33 mouse cellular contexts compared by ENCODE assay signal in genomic region chr6:128346782-128347181, GRCm38 (mm10). TPM values are rescaled to one million over a fixed set of nuclear protein-coding genes. Genes with fewer than 3 reads are reported as not detected.
DNase-seq lines count a peak whose midpoint lies in the region; ATAC-seq and TF ChIP-seq lines count a peak whose summit lies in the region.
"Had no signal": no experiment of that assay in that cellular context is flagged by ENCODE, and none has a peak within 500 bp of the region (broad histone marks: within the 10 kb centered on the region; RNA-seq: fewer than 3 reads in every experiment).

No protein-coding gene starts in this region.

- peak overlapping the region; percentile 2; the same call in 1 of the 2 replicates for H3K27ac ChIP-seq in kidney, embryonic 16.5 days (ENCODE audit: low read length)
- H3K27ac ChIP-seq in embryonic facial prominence, embryonic 14.5 days (replicated peaks; ENCODE audit: low read depth, low read length) = peak overlapping the region; percentile 25
- peak overlapping the region; percentile 36; the same call in 1 of the 2 replicates for H3K27ac ChIP-seq in stomach, postnatal 0 days (replicated peaks)
- H3K27ac ChIP-seq: macrophage; midbrain, embryonic 10.5 days; neural tube, embryonic 13.5 days had no signal

- no peak for ATAC-seq in kidney, embryonic 16.5 days (ENCODE audit: low FRiP score, low TSS enrichment)
- ATAC-seq in embryonic facial prominence, embryonic 14.5 days (ENCODE audit: low read depth) = no peak
- no peak for ATAC-seq in stomach, postnatal 0 days (ENCODE audit: low FRiP score, low TSS enrichment)
- ATAC-seq: hindbrain, embryonic 16.5 days; intestine, embryonic 16.5 days; midbrain, embryonic 16.5 days had no signal

- H3K4me1 ChIP-seq in kidney, embryonic 16.5 days (ENCODE audit: insufficient read depth, low read length) = 0 out of 2 replicates have a peak, but pooled peaks cover 5% of the 10 kb centered on the region
- peaks cover 11% of the 10 kb centered on the region; the same call in 1 of the 2 replicates for H3K4me1 ChIP-seq in embryonic facial prominence, embryonic 14.5 days (ENCODE audit: control insufficient read depth, insufficient read depth, low read length)
- H3K4me1 ChIP-seq in stomach, postnatal 0 days (replicated peaks; ENCODE audit: control insufficient read depth, insufficient read depth) = no peaks in the 10 kb centered on the region

- H3K9ac ChIP-seq in kidney, embryonic 16.5 days (replicated peaks; ENCODE audit: low read length) = no peak overlapping the region
- H3K9ac ChIP-seq in embryonic facial prominence, embryonic 14.5 days (ENCODE audit: low read depth, low read length) = no peak overlapping the region
- no peak overlapping the region for H3K9ac ChIP-seq in stomach, postnatal 0 days (ENCODE audit: low read length)
- H3K9ac ChIP-seq: neural tube, embryonic 13.5 days had no signal

- no peaks in the 10 kb centered on the region for H3K27me3 ChIP-seq in kidney, embryonic 16.5 days (ENCODE audit: insufficient read depth, low read length)
- H3K27me3 ChIP-seq in embryonic facial prominence, embryonic 14.5 days (replicated peaks; ENCODE audit: control insufficient read depth, insufficient read depth, low read length) = no peaks in the 10 kb centered on the region
- H3K27me3 ChIP-seq in stomach, postnatal 0 days (ENCODE audit: control insufficient read depth, insufficient read depth, low read length) = no peaks in the 10 kb centered on the region
- H3K27me3 ChIP-seq: neural tube, embryonic 13.5 days had no signal

- TF ChIP-seq EP300 in stomach, postnatal 0 days (optimal IDR thresholded peaks at IDR 0.05) = no peak

- 78% methylated on average over 6 of the region's 6 CpGs for WGBS in kidney, embryonic 16.5 days
- 75% methylated on average over 6 of the region's 6 CpGs for WGBS in embryonic facial prominence, embryonic 14.5 days
- 63% methylated on average over 6 of the region's 6 CpGs for WGBS in stomach, postnatal 0 days

- H3K9me3 ChIP-seq in kidney, embryonic 16.5 days (ENCODE audit: low read length) = no peaks in the 10 kb centered on the region
- no peaks in the 10 kb centered on the region for H3K9me3 ChIP-seq in embryonic facial prominence, embryonic 14.5 days (ENCODE audit: control insufficient read depth, low read length)
- no peaks in the 10 kb centered on the region for H3K9me3 ChIP-seq in stomach, postnatal 0 days (ENCODE audit: control insufficient read depth, low read length)
- H3K9me3 ChIP-seq: midbrain, embryonic 10.5 days; neural tube, embryonic 13.5 days had no signal

- no peak overlapping the region for H3K4me3 ChIP-seq in kidney, embryonic 16.5 days (ENCODE audit: low read length)
- H3K4me3 ChIP-seq in embryonic facial prominence, embryonic 14.5 days (ENCODE audit: low read depth, low read length) = no peak overlapping the region
- no peak overlapping the region for H3K4me3 ChIP-seq in stomach, postnatal 0 days (ENCODE audit: low read depth, low read length)
- H3K4me3 ChIP-seq: midbrain, embryonic 10.5 days; myocyte; neural tube, embryonic 13.5 days had no signal

- no peak overlapping the region for H3K4me2 ChIP-seq in kidney, embryonic 16.5 days (replicated peaks; ENCODE audit: low read depth, low read length)
- H3K4me2 ChIP-seq in embryonic facial prominence, embryonic 14.5 days (ENCODE audit: low read depth, low read length) = no peak overlapping the region
- H3K4me2 ChIP-seq in stomach, postnatal 0 days (replicated peaks; ENCODE audit: low read depth) = no peak overlapping the region
- H3K4me2 ChIP-seq: neural tube, embryonic 13.5 days had no signal

- peaks cover 13% of the 10 kb centered on the region for H3K36me3 ChIP-seq in kidney, embryonic 16.5 days (ENCODE audit: insufficient read depth, low read length)
- peaks cover 22% of the 10 kb centered on the region for H3K36me3 ChIP-seq in embryonic facial prominence, embryonic 14.5 days (ENCODE audit: control insufficient read depth, insufficient read depth, low read length)
- peaks cover 2% of the 10 kb centered on the region; the same call in 1 of the 2 replicates for H3K36me3 ChIP-seq in stomach, postnatal 0 days (ENCODE audit: control insufficient read depth, insufficient read depth, low read length)

- no peak for TF ChIP-seq CTCF in stomach, postnatal 0 days (IDR thresholded peaks at IDR 0.05; ENCODE audit: low read depth)

- DNase-seq in gastrocnemius, postnatal 25 days = peak; percentile 22
- no peak for DNase-seq in gastrocnemius, postnatal 4 days (ENCODE audit: low spot score in 2 of 2)
- DNase-seq in kidney, postnatal 25 days = no peak
- no peak for DNase-seq in embryonic facial prominence, embryonic 14.5 days (ENCODE audit: low spot score)
- DNase-seq in stomach, postnatal 0 days (ENCODE audit: low spot score) = no peak
- no peak for DNase-seq in adrenal gland, postnatal 25 days
- DNase-seq: adrenal gland, adult 2 months; cerebellum, adult 18-20 months; cerebellum, postnatal 25 days; kidney, adult 9 months; kidney, postnatal 36 days; left cerebral cortex, postnatal 4 days; thymus, postnatal 25 days had no signal

RNA-seq across cellular contexts. Expression of gene Tulp3, which starts 8.9 kb away (rescaled TPM):
- 1 to 10 TPM; 5.7 to 5.9 TPM for total RNA-seq in gastrocnemius, postnatal 25 days (2021)
- total RNA-seq in gastrocnemius, postnatal 4 days (2021) = 10 to 100 TPM; 19.9 to 21.6 TPM
- polyA plus RNA-seq in kidney, embryonic 16.5 days (2015; fragmentation: Nextera tagmentation; extraction: Ambion mirVana) = 24.1 and 28.4 TPM in 2 replicates
- polyA plus RNA-seq in embryonic facial prominence, embryonic 14.5 days (2014; fragmentation: Nextera tagmentation; extraction: Ambion mirVana) = 20.7 and 21.9 TPM in 2 replicates
- 5.0 and 5.3 TPM in 2 replicates for polyA plus RNA-seq in stomach, postnatal 0 days (2015; fragmentation: Nextera tagmentation; extraction: Ambion mirVana)
- 53.8 and 54.2 TPM in 2 replicates for total RNA-seq in adrenal gland, postnatal 25 days (2021)

RNA-seq across cellular contexts. Expression of gene Rhno1, which starts 15.9 kb away (rescaled TPM):
- total RNA-seq in gastrocnemius, postnatal 25 days (2021) = 1 to 10 TPM; 6.0 to 7.4 TPM
- total RNA-seq in gastrocnemius, postnatal 4 days (2021) = 10 to 100 TPM; 24.0 to 24.7 TPM
- 121 and 131 TPM in 2 replicates for polyA plus RNA-seq in kidney, embryonic 16.5 days (2015; fragmentation: Nextera tagmentation; extraction: Ambion mirVana)
- polyA plus RNA-seq in embryonic facial prominence, embryonic 14.5 days (2014; fragmentation: Nextera tagmentation; extraction: Ambion mirVana) = 87.0 and 109 TPM in 2 replicates
- polyA plus RNA-seq in stomach, postnatal 0 days (2015; fragmentation: Nextera tagmentation; extraction: Ambion mirVana) = 39.1 and 41.0 TPM in 2 replicates
- total RNA-seq in adrenal gland, postnatal 25 days (2021) = 24.3 and 25.6 TPM in 2 replicates

RNA-seq across cellular contexts. Expression of gene Foxm1, which starts 16.0 kb away (rescaled TPM):
- 1 to 10 TPM; 1.2 to 1.6 TPM for total RNA-seq in gastrocnemius, postnatal 25 days (2021)
- 10 to 100 TPM; 21.2 to 21.8 TPM for total RNA-seq in gastrocnemius, postnatal 4 days (2021)
- 31.3 and 38.3 TPM in 2 replicates for polyA plus RNA-seq in kidney, embryonic 16.5 days (2015; fragmentation: Nextera tagmentation; extraction: Ambion mirVana)
- polyA plus RNA-seq in embryonic facial prominence, embryonic 14.5 days (2014; fragmentation: Nextera tagmentation; extraction: Ambion mirVana) = 26.3 and 29.3 TPM in 2 replicates
- polyA plus RNA-seq in stomach, postnatal 0 days (2015; fragmentation: Nextera tagmentation; extraction: Ambion mirVana) = 5.4 and 5.7 TPM in 2 replicates
- total RNA-seq in adrenal gland, postnatal 25 days (2021) = 7.0 and 12.1 TPM in 2 replicates
- total RNA-seq: liver, adult 2 months had no signal

RNA-seq across cellular contexts. Expression of gene Tex52, which starts 28.5 kb away (rescaled TPM):
- total RNA-seq in gastrocnemius, postnatal 25 days (2021) = not detected
- total RNA-seq in gastrocnemius, postnatal 4 days (2021) = under 1 TPM in 1 of 2 experiments, not detected in 1; 0.34 TPM
- 0.21 and 0.35 TPM in 2 replicates for polyA plus RNA-seq in kidney, embryonic 16.5 days (2015; fragmentation: Nextera tagmentation; extraction: Ambion mirVana)
- 1.1 and 1.7 TPM in 2 replicates for polyA plus RNA-seq in embryonic facial prominence, embryonic 14.5 days (2014; fragmentation: Nextera tagmentation; extraction: Ambion mirVana)
- polyA plus RNA-seq in stomach, postnatal 0 days (2015; fragmentation: Nextera tagmentation; extraction: Ambion mirVana) = 0.10 and 0.18 TPM in 2 replicates
- total RNA-seq in adrenal gland, postnatal 25 days (2021) = not detected in 2 replicates
- total RNA-seq: adrenal gland, adult 2 months; hematopoietic stem cell, adult 5-6 weeks; liver, adult 2 months; MEL had no signal
- polyA plus RNA-seq: adrenal gland, adult 2 months; intestine, embryonic 16.5 days; liver, adult 2 months; liver, embryonic 16.5 days; macrophage had no signal

RNA-seq across cellular contexts. Expression of gene Gm44596, which starts 28.5 kb away (rescaled TPM):
- total RNA-seq in gastrocnemius, postnatal 25 days (2021) = not detected
- not detected for total RNA-seq in gastrocnemius, postnatal 4 days (2021)
- polyA plus RNA-seq in kidney, embryonic 16.5 days (2015; fragmentation: Nextera tagmentation; extraction: Ambion mirVana) = not detected in 2 replicates
- polyA plus RNA-seq in embryonic facial prominence, embryonic 14.5 days (2014; fragmentation: Nextera tagmentation; extraction: Ambion mirVana) = not detected in 2 replicates
- not detected in 2 replicates for polyA plus RNA-seq in stomach, postnatal 0 days (2015; fragmentation: Nextera tagmentation; extraction: Ambion mirVana)
- not detected in 2 replicates for total RNA-seq in adrenal gland, postnatal 25 days (2021)
- total RNA-seq: adrenal gland, adult 2 months; hematopoietic stem cell, adult 5-6 weeks; left cerebral cortex, adult 8-10 months; left cerebral cortex, postnatal 4 days; liver, adult 2 months; MEL had no signal
- polyA plus RNA-seq: adrenal gland, adult 2 months; C2C12; forebrain, embryonic 11.5 days; frontal cortex, adult 2 months; gonadal fat pad, adult 2 months; heart, embryonic 14.5 days; hindbrain, embryonic 16.5 days; intestine, embryonic 16.5 days; liver, adult 2 months; liver, embryonic 16.5 days; lung, embryonic 16.5 days; macrophage; midbrain, embryonic 10.5 days; midbrain, embryonic 16.5 days; myocyte; neural tube, embryonic 13.5 days; spleen, adult 2 months had no signal
